Mouse (Mus musculus) layer of hippocampus, adult 9-10 months (tissue): ENCODE results near the gene Satb2.

Experiments
- DNase-seq: peaks from one replicate; pipeline ENCODE4 v3.0.0; 2022; ENCODE audit warnings: low spot score

The Satb2 gene

DNA sequence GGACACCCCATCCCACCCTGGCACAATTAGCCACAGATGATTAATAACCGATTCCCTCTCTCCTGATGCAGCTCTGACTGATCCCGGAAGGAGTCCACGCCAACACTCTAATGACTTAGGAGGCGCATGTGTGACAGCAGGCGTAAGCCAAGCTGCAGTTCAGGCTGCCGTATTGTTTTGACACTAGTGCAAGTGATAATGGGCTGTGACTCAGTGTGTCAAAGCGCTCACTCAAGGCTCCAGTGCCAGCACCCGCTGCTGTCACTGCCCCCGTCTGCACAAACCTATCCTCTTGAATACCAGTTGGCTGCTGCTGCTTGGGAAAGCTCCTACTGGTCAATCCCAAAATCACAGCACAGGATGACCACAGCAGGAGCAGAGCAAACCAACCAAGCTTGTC, 49.7 kb downstream of the Satb2 start:
- no peak for DNase-seq

DNA sequence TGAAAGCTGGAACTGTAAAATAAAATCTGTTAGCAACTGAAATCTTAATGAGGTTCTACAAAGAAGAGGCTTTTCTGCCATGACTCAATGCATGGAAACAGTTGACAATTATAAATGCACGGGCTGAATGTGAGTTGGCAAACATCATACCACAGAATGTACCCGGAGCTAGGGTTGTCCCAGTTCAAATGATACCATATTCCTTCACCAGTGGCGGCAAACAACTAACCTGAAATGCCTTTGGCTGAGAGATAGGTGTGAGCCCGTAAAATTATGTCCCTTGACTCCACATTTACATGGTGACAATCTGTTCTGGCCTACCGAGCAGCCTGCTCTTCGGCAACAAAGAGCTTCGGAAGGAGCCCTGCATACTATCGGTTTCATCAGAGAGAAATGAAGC, 58.0 kb downstream of the Satb2 start:
- no peak for DNase-seq

DNA sequence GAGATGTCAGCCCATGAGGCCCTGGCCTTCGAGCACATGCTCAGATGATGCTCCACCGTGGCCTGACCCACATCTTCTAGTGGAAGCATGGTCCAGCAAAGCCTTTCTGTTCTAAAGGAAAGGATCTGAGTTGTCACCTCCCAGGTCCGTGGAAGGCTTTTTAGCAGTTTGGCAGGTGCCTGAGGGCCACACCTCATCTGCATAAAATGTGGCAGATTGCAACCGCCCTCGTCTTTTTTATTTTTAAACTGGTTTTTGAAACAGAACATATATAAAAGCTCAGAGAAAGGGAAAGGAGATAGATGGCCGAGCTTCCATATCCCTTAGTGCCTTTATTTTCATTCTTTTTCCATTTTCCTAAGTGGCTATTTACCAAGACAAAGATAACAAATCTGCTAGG, 64.2 kb downstream of the Satb2 start:
- no peak for DNase-seq

DNA sequence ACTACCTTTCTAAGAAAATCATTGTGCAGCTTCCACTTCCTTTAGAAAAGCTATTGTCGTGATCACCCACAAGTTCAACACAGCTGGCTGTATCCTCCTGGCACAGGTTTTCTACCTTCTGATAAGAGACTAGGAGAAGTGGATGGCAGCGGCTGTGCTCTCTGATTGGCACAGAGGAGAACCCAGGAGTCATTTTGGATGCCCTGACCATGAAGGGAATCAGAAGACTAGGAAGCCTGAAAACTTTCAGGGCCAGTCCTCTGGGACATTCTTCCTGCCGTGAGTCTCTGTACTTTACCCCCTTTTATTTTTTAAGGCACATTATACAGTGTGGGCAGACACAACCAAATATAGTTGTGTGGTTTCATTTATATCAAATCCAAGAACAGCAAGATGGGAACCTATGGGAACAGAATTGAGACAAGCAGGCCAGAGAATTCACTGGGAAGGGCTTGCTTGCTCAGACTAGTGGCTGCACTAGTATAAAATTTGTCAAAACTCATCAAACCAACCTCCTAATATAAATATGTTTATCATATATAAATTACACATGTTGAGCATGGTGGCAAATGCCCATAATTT, 77.7 kb downstream of the Satb2 start:
- no peak for DNase-seq

DNA sequence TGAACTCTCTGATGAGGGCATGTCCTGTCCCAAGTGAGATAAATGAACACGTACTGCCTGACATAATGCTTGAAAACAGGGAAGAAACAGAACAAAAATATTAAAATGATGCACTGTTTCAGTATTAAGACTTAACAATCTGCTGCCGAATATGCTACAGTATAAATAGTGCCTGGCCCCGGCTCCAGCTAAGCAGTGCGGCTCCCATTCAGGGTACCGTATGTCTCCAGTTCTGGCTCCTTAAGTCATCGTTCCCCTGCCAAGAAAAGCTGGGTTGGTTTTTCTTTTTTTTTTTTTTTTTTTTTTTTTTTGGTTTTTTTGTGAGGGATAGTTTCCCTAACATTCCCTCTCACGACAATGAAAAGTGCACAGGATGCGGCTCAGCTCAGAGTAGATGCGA, 78.3 kb downstream of the Satb2 start:
- no peak for DNase-seq

DNA sequence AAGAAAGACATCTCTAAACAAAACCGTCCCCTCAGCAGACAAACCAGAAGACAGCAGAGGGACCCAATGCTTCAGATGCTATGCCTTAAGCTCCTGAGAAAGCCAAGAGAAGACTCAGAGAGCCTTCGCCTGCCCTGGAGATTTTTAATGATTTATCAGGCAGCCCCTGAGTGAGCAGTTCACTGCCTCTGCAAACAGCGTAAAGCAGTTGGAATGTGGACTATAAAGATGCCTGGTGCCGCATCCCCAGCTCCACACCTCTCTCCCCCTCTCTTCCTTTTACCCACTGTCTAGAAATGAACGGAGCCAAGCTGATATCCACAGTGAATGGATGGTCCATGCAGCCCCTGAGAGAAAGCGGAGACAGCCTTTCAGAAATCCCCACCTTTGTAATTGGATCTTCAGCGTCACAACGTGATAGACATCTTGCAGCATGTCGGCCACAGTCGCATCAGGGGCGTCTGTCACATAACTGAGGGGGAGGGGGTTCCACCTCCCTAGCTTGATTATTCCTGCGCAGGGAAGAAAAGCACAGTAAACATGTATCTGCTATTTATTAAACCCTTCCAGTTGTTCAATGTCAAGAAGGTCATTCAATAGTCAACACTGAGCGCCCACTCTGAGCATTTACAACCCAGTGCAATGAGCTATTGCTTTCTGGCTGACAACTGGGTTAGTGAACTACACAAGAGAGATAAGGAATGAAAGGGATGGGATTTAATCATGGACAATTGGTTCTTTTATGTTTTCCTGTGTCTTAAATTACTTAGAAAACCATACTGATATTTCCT, 79.6 kb downstream of the Satb2 start:
- no peak for DNase-seq

DNA sequence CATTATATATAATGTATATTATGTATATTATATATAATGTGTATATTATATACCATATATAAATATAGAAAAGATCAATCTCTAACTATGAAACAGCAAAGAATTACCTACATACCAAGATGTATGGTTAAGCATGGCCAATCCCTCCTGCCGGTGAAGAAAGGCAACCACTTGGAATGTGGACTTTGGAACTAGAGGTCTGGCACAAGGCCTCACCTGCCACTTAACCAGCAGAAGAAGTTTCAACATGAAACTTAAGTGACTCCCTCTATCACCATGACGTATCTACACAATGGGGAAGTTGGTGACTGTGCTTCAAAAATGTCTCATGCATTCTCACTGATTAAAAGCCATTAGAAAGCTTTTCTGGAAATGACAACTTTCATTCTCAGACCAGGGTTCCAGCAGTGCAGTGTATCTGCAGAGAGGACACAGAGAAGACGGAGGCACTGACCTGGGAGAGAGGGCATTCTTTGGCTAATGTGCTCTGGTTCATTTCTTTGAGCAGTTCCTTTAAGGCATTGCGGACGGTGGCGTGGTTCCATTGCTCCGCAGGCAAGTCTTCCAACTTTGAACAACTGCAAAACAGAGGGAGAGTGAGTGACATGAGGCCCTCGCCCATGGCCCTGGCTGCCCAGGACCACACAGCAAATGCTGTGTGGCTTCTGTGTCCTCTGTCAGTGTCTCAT, 80.8 kb downstream of the Satb2 start:
- DNase-seq = no peak

DNA sequence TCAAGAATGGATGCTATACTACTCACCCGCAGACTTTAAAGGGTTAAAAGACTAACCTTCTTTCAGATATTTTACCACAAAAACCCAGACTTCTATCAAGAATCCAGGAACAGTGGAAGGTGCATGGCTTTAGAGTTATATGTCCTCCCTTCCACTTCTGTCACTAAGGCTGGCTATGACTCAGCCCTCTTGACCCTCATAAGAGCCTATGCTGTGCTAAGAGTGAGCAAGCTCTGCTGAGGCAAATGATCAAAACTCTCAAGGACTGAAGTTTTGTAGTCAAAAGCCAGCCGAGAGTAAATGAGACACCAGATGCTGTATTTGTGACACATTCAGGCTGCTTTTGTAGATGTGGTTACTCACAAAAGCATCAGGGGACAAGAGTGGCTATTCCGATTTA, 81.8 kb downstream of the Satb2 start:
- DNase-seq = no peak

DNA sequence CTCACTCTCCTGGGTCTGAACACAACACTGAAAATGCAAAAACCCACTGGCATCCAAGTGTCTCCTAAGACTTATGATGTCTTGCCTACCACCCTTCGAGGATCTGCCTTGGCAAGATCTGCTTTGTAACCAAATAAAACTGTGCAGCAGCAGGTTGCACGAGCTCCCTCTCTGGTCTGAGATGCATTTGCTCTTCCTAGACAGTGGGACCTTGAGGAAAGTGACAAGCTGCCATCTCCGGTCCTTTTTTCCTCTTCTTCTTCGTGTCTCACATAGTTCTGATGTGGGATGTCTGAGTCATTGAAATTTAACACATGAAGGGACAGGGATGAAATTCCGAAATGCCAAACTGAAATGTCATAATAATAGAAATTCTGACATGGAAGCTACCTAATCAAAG, 85.7 kb downstream of the Satb2 start:
- no peak for DNase-seq

DNA sequence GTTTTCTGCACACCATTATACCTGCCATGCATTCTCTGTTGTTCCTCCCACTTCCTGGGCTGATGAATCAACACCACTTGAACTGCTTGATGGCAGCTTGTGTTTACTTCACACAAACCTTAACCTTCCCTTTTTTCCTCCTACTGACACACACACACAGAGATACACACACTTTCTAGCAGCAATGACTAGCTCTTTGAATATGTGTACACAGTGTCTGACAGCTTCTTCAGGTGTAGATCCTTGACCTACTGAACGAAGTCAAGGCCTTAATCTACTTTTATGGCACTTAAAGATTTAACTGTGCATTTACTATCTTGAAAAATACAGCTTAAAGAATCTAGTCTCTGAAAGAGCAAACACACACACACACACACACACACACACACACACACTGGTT, 89.5 kb downstream of the Satb2 start:
- DNase-seq = no peak

DNA sequence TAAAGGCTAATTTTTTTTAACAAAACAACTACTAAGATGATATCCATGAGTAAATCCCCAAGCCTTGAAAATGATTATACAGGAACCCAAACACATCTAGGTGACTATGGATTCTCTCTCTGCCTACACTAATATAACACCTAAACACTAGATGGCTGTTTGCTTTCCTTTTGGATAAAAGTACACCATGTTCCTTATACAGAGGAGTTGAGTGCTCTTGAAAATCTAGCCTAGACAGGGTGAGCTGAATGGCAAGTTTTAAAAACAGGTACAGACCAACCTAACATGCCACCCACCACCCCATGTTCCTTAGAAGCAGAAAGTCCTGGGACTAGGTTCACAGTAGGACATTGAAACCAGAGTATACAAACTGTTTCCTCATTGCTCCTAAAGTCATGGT, 90.9 kb downstream of the Satb2 start:
- no peak for DNase-seq

DNA sequence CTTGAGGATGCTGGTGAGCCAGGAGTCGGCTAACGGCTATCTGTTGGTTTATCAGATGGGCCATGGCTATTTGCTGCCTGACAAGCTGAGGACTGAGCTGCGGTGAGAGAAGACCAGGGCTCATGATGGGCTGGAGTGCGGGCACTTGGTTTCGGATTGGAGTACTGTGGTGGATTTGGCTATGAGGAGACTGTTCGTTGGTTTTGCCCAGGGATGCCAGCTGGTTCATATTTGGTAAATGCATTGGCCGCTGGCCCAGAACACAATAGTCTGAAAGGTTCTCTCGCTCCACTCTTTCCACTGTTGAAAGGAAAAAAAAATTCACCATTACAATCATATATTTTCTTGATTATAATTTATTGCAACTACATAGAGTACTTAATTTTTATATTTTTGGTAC, 107.0 kb downstream of the Satb2 start:
- DNase-seq = peak; percentile 12

DNA sequence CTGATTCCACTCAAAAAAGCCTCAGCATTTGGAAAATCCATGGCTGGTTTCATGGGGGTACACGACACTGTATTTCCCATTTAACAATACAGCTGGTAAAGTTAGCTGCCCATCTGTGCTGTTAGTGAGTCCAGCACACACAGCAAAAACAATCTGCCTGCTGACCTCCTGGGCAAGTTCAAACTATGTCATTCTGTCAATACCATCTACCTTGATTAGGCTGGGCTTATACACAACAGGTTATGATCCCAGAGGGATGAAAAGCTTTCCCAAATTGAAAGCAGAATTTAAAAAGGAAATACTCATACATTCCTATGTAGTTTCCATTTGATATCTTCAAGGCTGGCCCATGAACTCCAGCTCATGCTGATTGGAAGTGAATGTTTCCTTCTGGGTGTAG, 113.2 kb downstream of the Satb2 start:
- DNase-seq = no peak

DNA sequence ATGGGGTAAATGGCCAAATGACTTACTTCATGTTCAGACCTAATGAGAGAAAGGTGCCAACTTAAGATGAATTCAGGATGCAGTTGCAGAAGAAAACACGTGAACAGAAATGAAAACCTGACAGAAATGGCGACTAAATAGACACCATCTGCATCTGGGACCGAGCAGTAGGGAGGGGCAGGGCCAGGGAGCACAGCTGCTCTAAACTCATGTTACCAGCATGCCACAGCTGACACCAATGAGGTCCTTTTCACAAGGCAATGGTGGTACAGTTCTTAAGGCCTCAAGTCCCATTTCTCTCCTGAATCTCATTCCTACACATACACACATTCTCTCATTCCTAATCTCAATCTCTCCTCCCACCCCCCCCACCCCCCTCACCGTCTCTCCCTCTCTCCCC, 115.7 kb downstream of the Satb2 start:
- no peak for DNase-seq

DNA sequence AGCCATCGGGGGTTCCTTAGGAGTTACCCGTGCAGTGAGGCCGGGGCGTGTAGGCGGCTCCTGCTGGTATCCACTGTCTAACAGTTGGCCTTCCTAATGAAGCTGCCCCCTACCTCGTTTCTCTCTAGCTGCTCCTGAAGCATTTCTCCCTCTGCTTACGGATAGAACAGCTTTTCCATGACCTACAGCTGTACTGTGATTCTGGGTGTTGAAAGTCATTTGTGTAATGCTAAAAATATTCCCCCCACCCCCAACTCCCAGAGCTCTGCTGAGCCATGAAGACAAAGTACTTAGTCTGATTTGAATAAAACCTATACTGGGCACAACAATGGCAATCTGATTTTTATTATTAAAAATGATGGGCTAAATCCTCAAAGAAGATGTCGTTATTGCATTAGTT, 121.2 kb downstream of the Satb2 start:
- DNase-seq = no peak

DNA sequence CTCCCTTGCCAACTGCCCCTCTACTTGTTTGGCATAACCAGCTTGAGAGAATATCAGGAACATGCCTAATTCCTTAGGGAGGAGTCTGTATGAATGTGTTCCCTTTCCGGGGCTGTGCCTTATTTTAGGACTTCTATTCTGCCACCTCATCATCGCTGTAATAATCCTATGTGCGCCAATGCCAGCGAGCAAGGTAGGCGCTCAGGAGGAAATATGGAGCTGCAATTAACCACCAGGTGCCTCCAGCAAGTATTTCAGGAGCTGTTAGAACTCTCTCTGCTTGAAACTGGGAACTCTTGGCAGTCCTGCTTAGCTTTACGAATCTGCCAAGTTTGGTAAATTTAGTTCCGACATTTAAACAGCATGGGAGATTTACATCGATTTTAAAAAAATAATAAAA, 128.0 kb downstream of the Satb2 start:
- DNase-seq = no peak

DNA sequence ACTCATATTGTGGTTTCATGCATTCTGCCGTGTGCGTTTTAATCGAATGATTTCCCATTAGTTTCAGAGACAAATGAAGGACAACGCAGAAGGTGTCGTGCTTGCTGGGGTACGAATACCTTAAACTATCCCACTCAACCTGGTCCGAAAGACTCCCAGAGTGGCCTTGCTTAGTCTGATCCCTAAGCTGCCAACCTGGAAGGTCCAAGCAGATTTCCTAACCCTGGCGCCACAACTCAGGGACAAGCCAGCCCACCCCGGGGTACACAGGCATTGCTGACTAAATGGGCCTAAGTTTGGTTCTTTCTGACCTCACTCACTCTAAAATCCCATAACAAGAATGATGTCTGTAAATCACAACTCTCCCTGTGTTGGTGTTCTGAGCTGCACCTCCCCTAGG, 132.1 kb downstream of the Satb2 start:
- DNase-seq = no peak

DNA sequence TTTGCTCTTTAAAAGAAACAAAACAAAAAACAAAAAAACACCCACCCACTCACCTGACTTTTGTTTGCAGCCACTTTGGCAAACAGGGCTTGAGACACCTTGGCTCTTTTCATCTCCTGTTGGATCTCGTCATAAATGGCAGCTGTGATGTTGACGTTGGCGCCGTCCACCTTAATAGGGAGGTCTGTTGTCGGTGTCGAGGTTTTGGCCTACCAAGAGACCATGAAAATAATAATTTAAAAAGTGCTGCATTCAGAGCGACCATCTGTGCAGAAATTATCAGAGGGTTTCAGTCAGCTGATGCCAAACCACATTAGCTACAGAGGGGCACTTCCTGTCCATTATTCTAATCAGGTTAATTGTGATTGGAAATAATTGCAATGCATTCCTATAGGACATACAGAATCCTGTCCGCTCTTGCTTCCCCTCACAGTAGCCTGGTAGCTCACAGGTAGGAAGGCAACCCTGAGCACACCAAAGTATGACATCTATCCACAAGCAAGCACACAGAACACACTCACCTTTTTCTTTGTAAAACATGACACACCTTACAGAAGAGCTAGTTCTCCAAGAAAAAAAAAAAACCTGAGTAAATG, 132.8 kb downstream of the Satb2 start:
- no peak for DNase-seq

DNA sequence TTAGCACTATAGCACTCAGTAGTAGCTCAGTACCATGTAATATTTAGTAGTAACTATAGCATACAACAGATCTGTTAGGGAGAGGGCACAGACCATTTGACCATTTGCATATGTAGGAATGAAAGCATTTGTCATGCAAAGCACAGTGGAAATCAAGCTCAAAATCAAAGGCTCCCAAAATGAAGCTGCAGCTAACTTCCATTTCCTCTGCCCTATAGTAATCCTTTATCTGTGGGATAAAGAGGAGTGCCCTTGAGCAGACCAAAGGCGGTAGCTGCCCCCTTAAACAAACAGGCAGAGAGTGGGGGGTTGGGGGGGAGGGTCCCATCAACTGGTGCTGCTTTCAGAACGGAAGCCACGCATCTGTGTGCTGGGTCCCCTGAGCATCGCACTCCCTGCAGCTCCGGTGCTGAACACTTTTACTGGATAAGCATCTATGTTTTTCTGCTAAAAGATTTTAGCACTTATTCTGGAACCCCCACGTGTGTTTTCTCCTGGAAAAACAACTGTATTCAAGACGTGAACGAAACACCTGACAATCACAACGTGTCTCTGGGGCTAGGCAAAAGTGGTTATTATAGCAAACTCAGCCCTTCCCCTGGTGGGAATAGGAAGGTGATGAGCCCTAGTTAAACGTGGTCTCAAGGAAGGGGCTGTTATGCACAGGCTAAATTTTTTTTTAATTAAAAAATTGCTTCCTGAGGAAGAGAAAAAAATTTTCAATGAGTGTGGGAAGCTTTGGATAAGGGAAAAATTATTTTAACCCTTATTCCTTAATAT, 133.7 kb downstream of the Satb2 start:
- no peak for DNase-seq

DNA sequence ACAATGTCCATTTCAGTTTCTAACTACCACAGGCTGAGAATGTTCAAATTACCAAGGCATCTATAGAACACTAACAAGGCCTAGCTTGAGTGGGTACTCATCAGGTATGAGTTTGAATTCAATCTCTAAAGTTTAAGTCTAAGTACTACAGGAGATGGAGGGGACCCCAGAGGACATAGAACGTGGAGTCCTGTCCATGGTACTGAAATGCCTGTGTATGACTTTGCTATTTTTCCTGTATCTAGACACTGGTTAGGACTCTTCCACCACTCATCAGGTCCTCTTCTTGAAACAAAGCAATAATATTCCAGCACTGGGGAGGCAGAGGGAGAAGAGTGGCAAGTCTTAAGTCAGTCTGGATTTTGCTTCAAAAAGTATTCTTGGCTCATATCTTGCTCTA, 139.5 kb downstream of the Satb2 start:
- no peak for DNase-seq

DNA sequence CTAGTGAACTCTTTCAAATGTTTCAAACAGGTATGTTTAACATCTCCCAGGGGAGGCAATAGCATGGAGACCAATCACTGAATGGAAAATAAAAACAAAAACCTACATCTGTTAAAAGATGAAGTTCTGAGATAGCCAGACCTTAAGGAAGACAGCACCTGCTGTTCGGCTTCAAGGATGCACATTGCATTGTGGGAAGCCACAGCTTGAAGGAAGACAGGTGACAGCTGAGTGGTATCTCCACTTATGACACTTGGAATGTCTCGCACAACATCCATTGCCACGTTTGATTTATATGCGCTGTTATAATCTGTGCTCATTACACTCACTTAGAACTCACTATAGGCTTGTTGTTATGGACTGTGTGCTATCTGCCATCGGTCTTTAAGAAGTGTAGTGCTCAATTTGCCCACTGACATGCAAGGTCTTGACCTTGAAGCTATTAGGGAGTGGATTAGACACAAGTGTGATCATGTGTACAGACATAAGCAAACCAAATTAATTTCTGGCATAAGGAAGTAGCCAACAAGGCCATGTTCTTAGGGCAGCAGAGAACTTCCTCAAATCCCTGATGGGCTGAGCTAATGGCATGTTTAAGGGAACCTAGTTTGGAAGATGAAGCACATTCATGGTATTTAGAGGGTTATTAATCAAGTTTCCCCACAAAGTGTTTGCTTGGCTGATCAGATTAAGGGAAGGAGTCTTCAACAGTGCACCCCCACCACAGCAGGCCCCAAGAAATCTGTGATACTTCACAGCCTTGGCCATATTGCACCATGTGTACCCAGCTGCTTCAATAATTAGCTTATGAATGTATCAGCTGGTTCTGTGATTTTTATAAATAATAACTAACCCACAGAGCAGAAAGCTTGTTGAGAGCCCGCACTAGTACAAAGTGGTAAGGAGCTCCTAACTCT, 144.2 kb downstream of the Satb2 start:
- no peak for DNase-seq
